Mouse (Mus musculus) ovary, adult 18-20 months (tissue): ENCODE measurements around the gene Rbks.
A peak's percentile ranks its signal among the peaks of the same experiment; 100 is the strongest.
"Not testable (repeated sequence)": the region's sequence is repeated elsewhere in the genome, so short reads cannot be mapped to it uniquely, and the experiment has no call there.

ENCODE experiments used
- DNase-seq: peaks from one replicate; pipeline ENCODE4 v3.0.0; 2022; ENCODE audit warnings: low spot score, mixed read lengths

The Rbks gene

DNA sequence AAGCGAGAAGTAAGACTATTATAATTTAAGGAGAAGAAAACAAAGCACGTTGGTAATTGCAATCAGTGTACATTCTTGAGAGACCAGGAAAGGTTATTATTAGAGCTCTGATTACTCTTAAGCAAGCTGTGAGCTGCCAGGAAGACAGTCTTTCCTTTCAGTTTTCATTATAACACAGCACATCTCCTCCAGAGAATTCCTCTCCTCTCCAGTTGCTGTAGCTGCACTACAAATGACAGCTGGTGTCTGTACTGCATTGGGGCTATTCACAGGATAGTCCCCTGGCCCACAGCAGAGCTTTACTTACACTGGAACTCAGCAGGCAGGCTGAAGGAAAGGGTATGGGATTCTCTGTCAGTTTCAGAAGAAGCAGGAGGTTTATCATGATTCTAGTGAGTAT is 24.0 kb downstream of the Rbks start:
- no peak for DNase-seq

DNA sequence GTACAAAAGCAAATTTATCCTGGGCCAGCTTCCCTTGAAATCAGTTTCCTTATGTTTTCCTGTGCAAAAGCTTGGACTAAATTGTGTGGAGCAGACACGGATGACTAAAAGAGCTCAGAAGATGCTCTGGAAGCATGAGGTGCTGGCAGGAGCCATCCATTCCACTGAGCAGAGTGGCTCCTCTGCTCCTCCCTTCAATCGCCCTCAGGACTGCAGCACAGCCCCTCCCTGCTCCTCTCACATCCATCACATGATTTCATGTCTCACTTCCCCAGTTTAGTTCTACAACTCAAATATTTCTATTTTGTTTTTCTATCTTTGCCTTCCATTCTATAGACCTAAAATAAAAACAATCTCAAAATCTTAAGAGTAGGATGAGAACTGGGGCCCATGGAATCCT is 26.3 kb downstream of the Rbks start:
- no peak for DNase-seq

DNA sequence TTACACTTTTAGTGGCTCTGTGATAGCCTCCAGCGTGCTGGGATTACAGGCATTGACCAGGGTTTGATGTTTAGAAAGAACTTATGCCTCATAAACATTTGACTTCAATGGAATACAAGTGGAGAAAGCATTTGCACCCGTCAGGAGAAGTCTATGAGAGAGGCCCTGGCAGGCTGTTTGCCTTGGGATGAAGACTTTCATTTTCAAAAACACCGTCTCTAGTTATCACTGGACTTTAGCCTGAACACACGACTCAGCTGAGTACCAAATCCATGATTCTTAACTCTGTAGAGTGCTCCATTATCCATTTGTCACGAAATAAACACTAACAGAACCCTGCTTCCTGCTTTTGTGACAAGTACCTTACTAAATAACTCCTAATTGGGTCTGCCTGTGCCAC is 27.4 kb downstream of the Rbks start:
- DNase-seq, result no peak

DNA sequence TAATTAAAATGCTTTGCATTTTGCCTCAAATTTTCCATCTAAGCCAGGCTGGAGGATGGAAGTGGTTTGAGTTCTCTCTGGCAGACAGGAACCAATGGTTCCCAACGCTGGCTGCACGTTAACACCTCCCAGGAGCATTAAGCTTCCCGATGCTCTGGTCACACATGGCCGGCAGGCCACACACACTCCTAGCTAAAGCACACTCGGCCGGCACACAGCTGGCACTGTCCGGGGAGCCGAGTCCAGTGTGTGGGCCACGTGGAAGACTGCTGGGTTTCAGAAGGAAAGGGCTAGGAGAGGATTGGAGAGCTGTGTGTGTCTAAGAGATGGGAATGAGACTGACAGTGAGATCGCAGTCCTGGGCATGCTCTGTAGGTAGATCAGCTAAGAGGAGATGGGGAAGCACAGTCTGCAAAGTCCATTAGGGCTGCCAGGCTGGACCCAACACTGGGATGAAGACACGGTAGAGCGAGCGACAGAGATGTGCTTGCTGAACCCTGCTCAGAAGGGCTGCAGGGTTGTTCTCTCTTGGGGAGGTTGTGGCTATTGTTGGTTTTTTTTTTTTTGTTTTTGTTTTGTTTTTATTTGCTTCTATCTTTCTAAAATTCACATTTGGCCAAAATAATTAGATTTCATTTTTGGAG is 29.0 kb downstream of the Rbks start:
- DNase-seq, result no peak

DNA sequence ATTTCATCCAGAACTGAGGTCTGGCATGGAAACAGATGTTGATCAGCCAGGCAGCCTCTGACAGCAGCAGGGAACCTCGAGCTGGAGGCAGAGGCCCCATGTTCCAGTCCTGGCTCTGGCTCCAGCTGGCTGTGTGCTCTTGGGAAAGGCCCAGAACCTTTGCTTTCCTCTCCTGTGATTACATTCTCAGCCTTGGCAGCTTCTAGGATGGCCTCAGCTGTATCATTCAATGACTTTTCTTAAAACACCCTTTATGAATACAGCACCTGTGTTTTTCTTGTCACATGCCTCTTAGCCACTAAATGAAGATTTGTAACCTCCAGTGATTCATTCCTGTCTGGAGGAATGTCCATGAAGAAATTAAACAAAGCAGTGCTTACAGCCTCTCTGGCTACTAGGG is 31.3 kb downstream of the Rbks start:
- peak; percentile 9 for DNase-seq

DNA sequence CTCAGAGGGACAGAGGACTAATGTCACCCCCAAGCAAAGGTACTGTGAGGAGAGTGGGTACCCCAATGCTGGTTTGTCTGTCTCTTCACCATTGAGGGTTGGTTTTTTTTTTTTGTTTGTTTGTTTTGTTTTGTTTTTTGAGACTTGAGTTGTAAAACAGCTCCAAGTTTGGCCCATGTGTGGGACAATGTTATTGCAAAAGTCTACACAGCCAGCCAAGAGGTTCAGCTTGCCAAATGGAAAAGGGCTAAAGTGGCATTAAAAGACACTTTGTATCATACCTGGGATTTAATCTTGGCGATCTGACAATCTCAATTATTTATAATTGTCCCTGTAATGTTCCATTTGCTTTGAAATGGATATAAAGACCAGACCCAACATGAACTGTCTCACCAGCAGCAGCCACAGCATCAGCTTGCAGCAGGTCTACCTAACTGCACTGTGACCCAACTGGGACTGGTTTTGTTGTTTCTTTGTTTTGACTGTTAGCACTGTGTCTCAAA is 41.7 kb downstream of the Rbks start:
- DNase-seq, result no peak

DNA sequence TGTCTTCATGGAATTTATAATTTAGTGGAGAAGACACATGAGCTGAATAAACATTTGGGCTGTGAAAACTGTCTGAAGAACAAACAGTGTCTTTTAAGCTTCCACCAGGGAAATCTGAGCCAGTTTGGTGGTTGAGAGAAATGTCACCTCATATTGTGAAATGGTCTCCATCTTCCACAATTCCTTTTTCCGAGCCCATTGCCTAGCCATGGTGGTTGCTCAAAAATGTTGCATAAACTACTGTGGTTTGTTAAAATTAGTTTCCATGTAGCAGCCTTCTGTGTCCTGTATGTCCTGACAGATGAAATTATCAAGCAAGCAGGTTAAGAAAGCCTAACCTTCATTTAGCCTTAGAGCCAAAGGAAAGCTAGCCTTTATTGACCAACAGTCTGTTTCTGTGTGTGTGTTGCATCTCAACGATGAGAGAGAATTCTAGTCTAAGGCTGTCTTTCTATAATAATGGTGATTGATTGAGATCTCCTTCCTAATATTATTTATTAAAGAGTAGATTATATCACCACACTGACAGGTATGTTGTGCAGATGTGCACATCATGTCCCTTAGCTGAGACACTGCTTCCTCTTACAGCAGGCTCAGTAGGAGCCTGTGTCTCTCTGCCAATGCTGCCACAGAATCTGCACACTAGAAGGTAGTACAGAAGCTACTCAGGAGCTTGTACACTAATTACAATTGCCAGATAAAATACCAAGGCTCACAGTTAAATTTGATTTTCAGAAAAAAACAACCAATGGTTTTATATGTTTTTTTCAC is 46.7 kb downstream of the Rbks start:
- DNase-seq, result no peak

DNA sequence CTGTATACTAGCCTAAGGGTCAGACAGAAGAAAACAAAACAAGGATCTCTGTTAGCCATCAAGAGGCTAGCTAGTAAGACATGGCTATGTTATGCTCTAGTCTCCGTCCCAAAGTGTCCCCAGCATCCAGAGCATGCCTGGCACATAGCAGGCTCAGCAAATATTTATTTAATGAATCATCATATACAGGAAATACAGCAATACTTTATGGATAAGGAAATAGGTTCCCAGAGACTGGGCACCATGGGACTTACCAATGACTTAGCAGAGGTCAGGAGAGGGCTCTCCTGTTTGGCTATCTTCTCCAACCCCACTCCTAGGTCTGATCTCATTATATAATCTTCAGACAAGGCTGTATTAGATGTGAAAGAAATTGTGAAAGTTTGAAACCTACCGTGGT is 50.1 kb downstream of the Rbks start:
- DNase-seq, result no peak

DNA sequence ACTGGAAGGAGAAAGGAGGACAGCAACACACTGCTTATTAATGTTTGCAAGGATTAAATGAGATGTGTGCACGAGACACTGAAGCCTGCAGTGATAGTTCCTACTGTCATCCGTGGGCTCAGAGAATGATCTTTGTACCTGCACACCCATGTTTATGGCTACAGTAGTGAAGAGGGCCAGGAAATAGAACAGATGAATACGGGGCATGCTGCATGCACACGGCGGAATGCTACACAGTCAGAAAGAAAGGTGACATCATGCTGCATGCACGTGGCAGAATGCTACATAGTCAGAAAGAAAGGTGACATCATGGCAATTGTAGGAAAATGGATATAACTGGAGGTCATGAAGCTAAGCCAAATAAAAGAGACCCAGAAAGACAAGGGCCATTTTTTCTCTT is 50.9 kb downstream of the Rbks start:
- no peak for DNase-seq

DNA sequence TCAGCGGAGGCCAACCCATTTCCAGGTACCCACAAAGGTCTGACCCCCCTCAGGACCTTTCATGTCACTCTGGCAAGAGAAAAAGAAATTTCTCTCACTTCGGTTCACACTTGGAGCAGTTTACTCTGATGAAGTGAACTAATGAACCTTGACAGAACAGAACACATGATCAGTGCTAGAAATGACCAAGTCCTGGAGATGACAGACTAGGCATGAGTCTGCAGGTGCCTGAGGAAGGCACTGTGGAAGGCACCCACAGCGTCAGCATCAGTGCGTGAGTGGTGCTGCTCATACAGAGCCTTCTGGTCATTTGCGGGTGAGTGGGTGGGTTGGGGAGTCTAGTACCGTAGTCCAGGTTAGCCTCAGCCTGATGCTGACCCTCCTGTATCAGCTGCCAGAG is 51.6 kb downstream of the Rbks start:
- DNase-seq, result no peak

DNA sequence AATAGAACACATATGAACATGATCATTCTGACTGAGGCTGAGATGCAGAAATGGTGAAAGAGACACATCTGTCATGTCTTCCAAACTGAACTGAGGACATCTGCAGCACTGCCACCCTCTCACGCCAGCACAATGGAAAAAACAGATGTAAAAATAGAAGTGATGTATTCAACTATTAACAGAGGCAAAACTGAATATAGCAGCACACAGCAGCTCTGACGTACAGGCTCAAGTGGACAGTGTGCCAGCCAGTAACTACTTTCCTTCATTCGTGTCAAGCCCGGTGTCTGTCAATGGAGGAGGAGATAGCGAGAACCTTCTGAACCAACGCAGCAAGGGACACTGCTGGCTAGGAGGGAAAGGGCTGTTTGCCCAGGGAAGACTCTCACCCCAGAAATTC is 52.6 kb downstream of the Rbks start:
- no peak for DNase-seq

DNA sequence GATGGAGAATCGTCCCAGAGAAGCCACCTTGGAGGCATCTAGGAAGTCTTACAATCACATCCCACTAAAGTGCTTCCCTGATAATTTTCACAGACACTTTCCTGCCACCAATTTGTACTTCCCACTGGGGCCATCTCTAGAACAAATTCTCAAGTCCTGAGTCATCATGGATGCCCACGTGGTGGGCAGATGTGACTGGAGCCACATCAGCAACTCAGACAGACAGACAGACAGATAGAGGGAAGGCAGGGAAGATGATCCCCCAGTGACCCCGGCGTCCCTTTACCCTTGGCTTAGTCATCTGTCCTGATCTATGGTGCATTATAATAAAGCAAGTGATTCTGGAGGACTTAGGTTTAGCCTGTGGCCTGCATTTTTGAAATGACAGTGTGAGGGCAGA is 53.2 kb downstream of the Rbks start:
- DNase-seq, result no peak

DNA sequence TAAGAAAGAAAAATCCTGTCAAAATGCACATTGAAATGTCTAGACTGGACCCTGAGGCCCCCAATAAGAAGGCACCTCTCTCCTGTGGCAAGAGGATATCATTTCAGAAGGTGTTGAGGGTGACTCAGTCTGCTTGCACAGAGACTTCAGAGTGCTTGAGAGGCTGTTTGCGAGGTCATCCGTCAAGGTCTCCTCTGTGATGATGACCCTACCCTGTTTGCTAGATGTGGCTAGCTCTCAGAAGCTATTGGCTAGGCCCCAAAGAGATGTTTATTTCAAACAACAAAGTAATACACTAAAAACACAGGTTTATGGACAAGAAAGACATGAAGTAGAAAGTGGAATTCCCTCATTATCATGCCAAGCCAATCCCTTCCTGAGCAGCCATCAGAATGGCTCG is 55.1 kb downstream of the Rbks start:
- no peak for DNase-seq

DNA sequence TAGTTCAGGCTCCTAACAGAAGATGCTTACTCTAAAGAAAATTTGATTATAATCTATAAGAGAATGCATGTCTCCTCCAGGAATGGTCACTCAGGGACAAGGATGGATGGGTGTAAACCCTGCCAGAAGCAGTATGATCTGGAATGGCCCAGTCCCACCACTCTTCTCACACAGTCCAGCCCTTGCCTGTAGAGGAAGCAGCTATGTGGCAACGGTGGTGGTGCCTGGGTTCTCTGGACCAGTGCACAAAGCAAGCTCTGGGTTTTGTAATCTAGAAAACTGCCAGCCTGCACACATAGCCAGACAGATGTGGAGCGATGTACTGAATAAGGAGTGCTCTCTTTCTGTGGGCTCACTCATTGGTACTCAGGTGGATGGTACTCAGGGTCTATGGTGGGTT is 56.9 kb downstream of the Rbks start:
- DNase-seq, result no peak

DNA sequence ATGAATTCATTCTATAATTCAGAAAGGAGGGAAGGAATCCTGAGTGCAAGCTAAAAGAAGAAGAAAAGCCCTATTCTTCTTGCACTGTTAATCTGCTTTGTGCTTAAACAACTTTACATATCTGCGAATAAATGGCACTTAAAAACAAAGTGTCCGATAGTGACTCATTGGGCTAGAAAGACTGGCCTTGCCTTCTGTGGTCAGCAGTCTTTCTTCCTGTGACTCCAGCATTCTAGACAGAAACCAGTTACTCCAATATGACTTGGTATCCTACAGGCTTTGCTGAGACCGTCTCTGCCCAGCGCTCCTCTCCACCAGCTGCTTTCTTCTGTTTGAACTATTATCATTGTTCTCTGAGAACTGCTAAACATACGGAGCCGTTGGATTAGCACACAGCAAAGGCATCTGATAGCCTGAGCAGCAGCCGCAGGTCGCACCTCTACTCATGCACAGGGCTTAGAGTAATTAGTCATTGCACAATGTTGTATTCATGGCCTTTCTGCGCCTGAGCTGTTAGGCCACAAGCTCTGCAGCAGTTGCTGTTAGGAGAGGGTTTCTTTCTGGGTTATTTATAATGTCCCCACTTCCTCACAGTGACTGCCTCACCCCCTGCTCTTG is 60.7 kb downstream of the Rbks start:
- no peak for DNase-seq

DNA sequence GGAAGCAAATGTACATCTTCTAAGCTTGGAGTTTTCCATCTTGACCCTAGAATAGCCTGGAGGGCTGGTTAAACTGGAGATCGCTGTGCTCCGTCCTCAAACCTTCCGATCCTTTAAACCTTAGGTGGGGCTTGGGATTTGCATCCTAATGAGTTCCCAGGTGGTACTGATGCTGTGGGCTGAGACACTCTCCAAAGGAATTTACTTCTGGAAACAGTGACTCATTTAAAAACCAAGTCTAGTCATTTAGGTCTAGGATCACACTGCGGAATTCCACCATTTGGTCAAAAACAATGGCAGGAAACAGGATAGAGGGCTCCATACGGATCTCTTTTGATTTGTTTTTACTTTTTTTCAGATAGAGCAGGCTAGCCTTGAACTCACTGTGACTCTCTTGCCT is 62.7 kb downstream of the Rbks start:
- no peak for DNase-seq

DNA sequence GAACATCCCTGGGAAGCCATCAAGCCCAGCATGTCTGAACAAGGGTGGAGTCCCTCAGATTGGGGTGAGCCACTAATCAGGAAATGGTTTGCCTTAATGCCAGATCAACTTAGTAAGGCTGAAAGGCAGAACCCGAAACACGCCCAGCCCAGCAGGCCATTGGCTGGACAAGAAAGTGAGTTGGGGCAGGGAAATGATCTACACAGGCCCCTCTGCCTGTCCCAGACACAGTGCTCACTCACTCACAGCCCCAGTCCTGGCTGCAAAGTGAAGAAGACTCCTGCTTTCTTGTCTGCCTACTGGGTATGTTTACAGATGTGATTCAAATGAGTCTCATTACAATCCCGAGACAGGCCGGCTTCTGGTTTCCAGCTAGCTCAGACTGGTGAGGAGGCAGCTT is 63.3 kb downstream of the Rbks start:
- no peak for DNase-seq

DNA sequence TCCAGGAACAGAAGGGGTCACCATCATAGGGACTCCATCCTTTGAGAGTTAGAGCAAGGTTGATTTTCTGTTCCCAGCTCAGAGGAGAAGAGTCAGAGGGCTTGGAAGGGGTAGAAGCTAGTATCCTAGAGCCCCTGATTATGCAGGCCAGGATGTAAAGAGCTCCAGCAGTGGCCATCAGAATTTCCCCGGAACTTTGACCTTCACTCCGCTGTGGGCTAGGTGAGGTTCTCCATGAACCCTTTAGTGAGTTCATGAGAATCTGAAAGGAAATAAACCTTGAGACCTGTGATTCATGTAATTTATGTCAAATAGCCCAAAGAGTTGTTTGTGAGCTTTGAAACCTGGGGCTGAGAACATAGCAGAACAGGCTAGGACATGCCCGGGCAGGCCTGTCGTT is 66.3 kb downstream of the Rbks start:
- not testable (repeated sequence) for DNase-seq

DNA sequence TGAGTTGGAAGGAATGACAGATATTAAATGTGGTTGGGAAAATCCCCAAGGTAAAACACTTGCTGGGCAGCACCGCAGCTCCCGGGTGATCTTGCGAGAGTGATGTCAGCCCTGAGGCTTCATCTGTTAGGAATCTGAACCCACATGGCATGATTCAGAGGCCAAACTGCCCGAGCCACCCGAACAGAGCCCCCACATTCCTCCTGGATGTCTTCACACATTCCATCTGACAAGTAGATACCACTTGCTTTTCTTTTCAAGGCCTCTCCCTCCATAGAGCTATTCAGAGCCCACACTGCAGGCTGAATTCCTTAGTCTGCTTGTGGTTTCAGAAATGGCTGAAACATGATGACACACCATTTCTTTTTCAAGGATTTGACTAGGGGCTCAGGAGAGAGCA is 67.4 kb downstream of the Rbks start:
- DNase-seq, result peak; percentile 69

DNA sequence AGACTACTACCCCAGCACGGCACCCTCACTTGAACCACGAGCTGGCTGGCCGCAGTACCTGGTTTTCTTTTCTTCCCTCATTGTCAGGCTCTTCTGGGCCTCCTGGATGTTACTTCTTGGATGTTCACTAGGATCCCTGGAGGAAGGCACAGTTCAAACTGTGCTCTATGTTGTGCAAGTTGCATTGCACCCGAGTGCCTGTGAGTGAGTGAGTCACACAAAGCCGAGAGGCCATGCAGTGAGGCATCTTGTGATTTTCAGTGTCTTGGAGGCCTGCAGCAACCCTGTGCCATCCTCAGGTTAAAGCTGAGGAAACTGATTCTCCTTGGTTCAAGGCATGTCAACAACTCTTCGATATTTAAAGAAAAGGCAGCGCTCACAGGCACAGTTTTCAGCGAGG is 68.9 kb downstream of the Rbks start:
- DNase-seq, result no peak

DNA sequence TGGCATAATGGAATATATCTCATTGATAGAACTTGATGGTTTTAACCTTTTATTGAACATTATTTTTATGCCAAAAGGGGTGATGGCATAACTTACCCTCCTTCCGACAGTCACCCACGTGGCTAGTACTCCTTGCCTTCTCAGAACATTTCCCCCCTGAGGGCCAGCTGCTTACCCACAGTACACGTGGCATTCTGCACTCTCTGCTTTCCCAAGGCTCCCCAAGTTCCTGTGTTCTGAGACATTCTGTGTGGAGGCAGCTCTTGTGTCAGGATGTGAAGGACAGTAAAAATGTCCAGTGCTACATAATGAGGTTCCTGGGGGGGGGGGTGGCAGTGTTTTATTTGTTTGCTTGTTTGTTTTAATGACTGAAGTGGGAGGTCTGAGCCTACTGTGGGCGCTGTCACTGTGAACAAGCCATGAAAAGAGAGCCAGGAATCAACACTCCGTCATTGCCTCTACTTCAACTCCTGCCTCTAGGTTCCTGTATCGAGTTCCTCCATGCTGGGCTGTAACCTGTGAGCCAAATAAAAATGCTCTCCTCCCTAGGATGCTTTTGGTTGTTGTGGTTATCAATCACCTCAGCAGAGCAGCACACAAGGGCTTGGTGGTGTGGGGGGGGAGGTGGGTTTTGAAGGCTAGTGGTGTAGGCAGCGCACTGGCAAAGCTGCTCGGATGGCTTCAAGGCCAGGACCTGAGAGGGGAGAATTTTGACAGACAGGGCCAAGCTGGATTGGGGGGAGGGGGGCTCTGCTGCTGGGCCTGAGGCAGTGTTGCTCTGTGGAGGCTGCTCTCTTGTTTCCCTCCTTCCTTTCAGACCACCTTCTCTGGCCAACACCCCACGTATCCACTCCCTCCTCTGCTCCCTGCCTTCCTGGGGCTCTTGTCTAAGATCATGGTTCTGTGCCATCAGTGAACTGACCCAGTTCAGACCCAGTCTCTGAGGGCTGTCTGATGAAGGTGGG is 69.6 kb downstream of the Rbks start:
- DNase-seq, result no peak

DNA sequence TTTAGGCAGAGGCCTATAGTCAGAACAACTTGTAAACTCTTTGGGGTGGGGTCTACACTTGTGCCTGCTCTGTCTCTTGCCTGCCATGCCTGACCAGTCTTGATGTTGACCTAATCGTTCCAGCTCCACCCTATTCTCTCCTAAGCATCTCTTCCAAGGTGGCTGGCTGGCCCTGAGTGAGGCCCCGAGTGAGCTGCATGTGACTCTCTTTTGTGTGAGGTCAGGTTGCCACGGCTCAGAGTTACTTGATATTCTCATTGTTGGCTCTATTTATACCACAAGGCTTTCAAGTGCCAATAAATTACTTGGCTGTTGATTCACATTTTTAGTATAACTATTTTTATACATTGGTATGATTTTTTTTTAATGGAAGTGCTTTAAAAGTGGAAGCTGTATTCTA is 70.3 kb downstream of the Rbks start:
- peak; percentile 48 for DNase-seq
